23 mouse cellular contexts compared by ENCODE assay signal in genomic region chr12:9996455-9997189, GRCm38 (mm10).
DNase-seq lines count a peak whose midpoint lies in the region; ATAC-seq and TF ChIP-seq lines count a peak whose summit lies in the region.
"Had no signal": no experiment of that assay in that cellular context is flagged by ENCODE, and none has a peak within 500 bp of the region (broad histone marks: within the 10 kb centered on the region; RNA-seq: fewer than 3 reads in every experiment).

No protein-coding gene starts in this region.

- TF ChIP-seq EP300 in heart, postnatal 0 days (IDR thresholded peaks at IDR 0.05; ENCODE audit: low read depth): no peak
- no peak for TF ChIP-seq EP300 in liver, postnatal 0 days (IDR thresholded peaks at IDR 0.05; ENCODE audit: low read depth)

- no peak overlapping the region for H3K4me2 ChIP-seq in heart, postnatal 0 days (ENCODE audit: low read depth, low read length)
- H3K4me2 ChIP-seq in heart, embryonic 12.5 days: no peak overlapping the region
- H3K4me2 ChIP-seq in lung, embryonic 15.5 days: no peak overlapping the region
- H3K4me2 ChIP-seq in intestine, embryonic 15.5 days (replicated peaks): no peak overlapping the region
- H3K4me2 ChIP-seq in stomach, embryonic 15.5 days: peak overlapping the region; percentile 9; the same call in 1 of the 2 replicates
- no peak overlapping the region for H3K4me2 ChIP-seq in liver, postnatal 0 days (ENCODE audit: low read depth, low read length)
- H3K4me2 ChIP-seq: forebrain, embryonic 12.5 days; liver, embryonic 15.5 days; midbrain, embryonic 15.5 days had no signal

- no peak for TF ChIP-seq CTCF in heart, postnatal 0 days (IDR thresholded peaks at IDR 0.05; ENCODE audit: low read depth)
- TF ChIP-seq CTCF in liver, postnatal 0 days (IDR thresholded peaks at IDR 0.05; ENCODE audit: low read depth): no peak

- no peaks in the 10 kb centered on the region for H3K4me1 ChIP-seq in heart, postnatal 0 days (ENCODE audit: control insufficient read depth, insufficient read depth)
- H3K4me1 ChIP-seq in heart, embryonic 12.5 days (replicated peaks): no peaks in the 10 kb centered on the region
- peaks cover 13% of the 10 kb centered on the region for H3K4me1 ChIP-seq in lung, embryonic 15.5 days
- H3K4me1 ChIP-seq in intestine, embryonic 15.5 days (replicated peaks): no peaks in the 10 kb centered on the region; the same call in 1 of the 2 replicates
- H3K4me1 ChIP-seq in stomach, embryonic 15.5 days: 0 out of 2 replicates have a peak, but pooled peaks cover 5% of the 10 kb centered on the region
- no peaks in the 10 kb centered on the region for H3K4me1 ChIP-seq in liver, postnatal 0 days (ENCODE audit: insufficient read depth)
- H3K4me1 ChIP-seq: forebrain, embryonic 12.5 days; heart, embryonic 10.5 days; hindbrain, embryonic 10.5 days; liver, embryonic 15.5 days; megakaryocyte, embryonic 14.5 days; midbrain, embryonic 15.5 days had no signal

- no peaks in the 10 kb centered on the region for H3K27me3 ChIP-seq in heart, postnatal 0 days (ENCODE audit: control insufficient read depth, insufficient read depth, low read length)
- H3K27me3 ChIP-seq in heart, embryonic 12.5 days (replicated peaks): no peaks in the 10 kb centered on the region
- H3K27me3 ChIP-seq in lung, embryonic 15.5 days: no peaks in the 10 kb centered on the region
- no peaks in the 10 kb centered on the region for H3K27me3 ChIP-seq in intestine, embryonic 15.5 days (replicated peaks)
- H3K27me3 ChIP-seq in stomach, embryonic 15.5 days (replicated peaks): no peaks in the 10 kb centered on the region
- no peaks in the 10 kb centered on the region for H3K27me3 ChIP-seq in liver, postnatal 0 days (ENCODE audit: insufficient read depth, low read length)
- H3K27me3 ChIP-seq: forebrain, embryonic 12.5 days; liver, embryonic 15.5 days; megakaryocyte, embryonic 14.5 days; midbrain, embryonic 15.5 days had no signal

- H3K27ac ChIP-seq in heart, postnatal 0 days (ENCODE audit: low read depth): 0 out of 2 replicates have a peak overlapping the region, but pooled peaks have one; percentile 25
- no peak overlapping the region for H3K27ac ChIP-seq in heart, embryonic 12.5 days (ENCODE audit: poor library complexity, severe bottlenecking)
- peak overlapping the region; percentile 76 for H3K27ac ChIP-seq in lung, embryonic 15.5 days
- H3K27ac ChIP-seq in intestine, embryonic 15.5 days: peak overlapping the region; percentile 49
- H3K27ac ChIP-seq in stomach, embryonic 15.5 days: peak overlapping the region; percentile 84
- no peak overlapping the region for H3K27ac ChIP-seq in liver, postnatal 0 days (ENCODE audit: low read depth)
- H3K27ac ChIP-seq: forebrain, embryonic 12.5 days; heart, embryonic 10.5 days; hindbrain, embryonic 10.5 days; liver, embryonic 15.5 days; midbrain, embryonic 15.5 days had no signal

- no peak overlapping the region for H3K9ac ChIP-seq in heart, postnatal 0 days (replicated peaks; ENCODE audit: low read depth, low read length)
- no peak overlapping the region for H3K9ac ChIP-seq in heart, embryonic 12.5 days
- H3K9ac ChIP-seq in lung, embryonic 15.5 days: no peak overlapping the region
- no peak overlapping the region for H3K9ac ChIP-seq in intestine, embryonic 15.5 days
- H3K9ac ChIP-seq in stomach, embryonic 15.5 days: no peak overlapping the region
- no peak overlapping the region for H3K9ac ChIP-seq in liver, postnatal 0 days (replicated peaks)
- H3K9ac ChIP-seq: forebrain, embryonic 12.5 days; liver, embryonic 15.5 days; midbrain, embryonic 15.5 days had no signal

- no peak overlapping the region for H3K4me3 ChIP-seq in heart, postnatal 0 days (ENCODE audit: low read depth, low read length)
- no peak overlapping the region for H3K4me3 ChIP-seq in heart, embryonic 12.5 days
- no peak overlapping the region for H3K4me3 ChIP-seq in lung, embryonic 15.5 days
- no peak overlapping the region for H3K4me3 ChIP-seq in intestine, embryonic 15.5 days (replicated peaks)
- no peak overlapping the region for H3K4me3 ChIP-seq in stomach, embryonic 15.5 days (replicated peaks)
- no peak overlapping the region for H3K4me3 ChIP-seq in liver, postnatal 0 days (ENCODE audit: low read depth, low read length)
- H3K4me3 ChIP-seq: forebrain, embryonic 12.5 days; heart, embryonic 10.5 days; hindbrain, embryonic 10.5 days; liver, embryonic 15.5 days; megakaryocyte, embryonic 14.5 days; midbrain, embryonic 15.5 days had no signal

- no peaks in the 10 kb centered on the region for H3K36me3 ChIP-seq in heart, postnatal 0 days (replicated peaks; ENCODE audit: control insufficient read depth, insufficient read depth, low read length)
- H3K36me3 ChIP-seq in heart, embryonic 12.5 days: no peaks in the 10 kb centered on the region
- no peaks in the 10 kb centered on the region for H3K36me3 ChIP-seq in lung, embryonic 15.5 days
- H3K36me3 ChIP-seq in intestine, embryonic 15.5 days: no peaks in the 10 kb centered on the region
- H3K36me3 ChIP-seq in stomach, embryonic 15.5 days: no peaks in the 10 kb centered on the region
- H3K36me3 ChIP-seq in liver, postnatal 0 days (replicated peaks; ENCODE audit: insufficient read depth, low read length): no peaks in the 10 kb centered on the region
- H3K36me3 ChIP-seq: forebrain, embryonic 12.5 days; heart, embryonic 10.5 days; hindbrain, embryonic 10.5 days; liver, embryonic 15.5 days; midbrain, embryonic 15.5 days had no signal

- WGBS in heart, postnatal 0 days: 53% methylated on average over 5 of the region's 5 CpGs
- WGBS in heart, embryonic 12.5 days: 72% methylated on average over 5 of the region's 5 CpGs
- 28% methylated on average over 5 of the region's 5 CpGs for WGBS in lung, embryonic 15.5 days
- 33% methylated on average over 5 of the region's 5 CpGs for WGBS in intestine, embryonic 15.5 days
- 34% methylated on average over 5 of the region's 5 CpGs for WGBS in stomach, embryonic 15.5 days
- WGBS in liver, postnatal 0 days (ENCODE audit: insufficient replicate concordance): 66% methylated on average over 5 of the region's 5 CpGs

- no peaks in the 10 kb centered on the region for H3K9me3 ChIP-seq in heart, postnatal 0 days (replicated peaks; ENCODE audit: control insufficient read depth, low read length)
- H3K9me3 ChIP-seq in heart, embryonic 12.5 days (replicated peaks): no peaks in the 10 kb centered on the region
- H3K9me3 ChIP-seq in lung, embryonic 15.5 days: no peaks in the 10 kb centered on the region
- H3K9me3 ChIP-seq in intestine, embryonic 15.5 days: no peaks in the 10 kb centered on the region
- H3K9me3 ChIP-seq in stomach, embryonic 15.5 days: no peaks in the 10 kb centered on the region
- H3K9me3 ChIP-seq in liver, postnatal 0 days (ENCODE audit: low read length): no peaks in the 10 kb centered on the region
- H3K9me3 ChIP-seq: forebrain, embryonic 12.5 days; heart, embryonic 10.5 days; hindbrain, embryonic 10.5 days; liver, embryonic 15.5 days; megakaryocyte, embryonic 14.5 days; midbrain, embryonic 15.5 days had no signal

- ATAC-seq in heart, postnatal 0 days (ENCODE audit: insufficient read depth, low read depth): no peak
- ATAC-seq in heart, embryonic 12.5 days (ENCODE audit: insufficient number of reproducible peaks, low FRiP score): no peak
- no peak for ATAC-seq in lung, embryonic 15.5 days (ENCODE audit: borderline replicate concordance, extremely low read depth, low FRiP score, low TSS enrichment)
- peak; percentile 54 for ATAC-seq in intestine, embryonic 15.5 days
- peak; percentile 68; the same call in 1 of the 2 replicates for ATAC-seq in stomach, embryonic 15.5 days (ENCODE audit: insufficient read depth, low FRiP score, low read depth)
- ATAC-seq in liver, postnatal 0 days: no peak
- ATAC-seq: midbrain, embryonic 15.5 days had no signal

- no peak for DNase-seq in heart, postnatal 0 days (ENCODE audit: low spot score)
- DNase-seq in lung, postnatal 25 days (ENCODE audit: low spot score): no peak
- DNase-seq in frontal cortex, postnatal 36 days (ENCODE audit: low spot score in 2 of 2): no peak
- DNase-seq in liver, postnatal 0 days: no peak
- DNase-seq: adrenal gland, postnatal 10 days; cerebellum, adult 11-12 months; cerebellum, postnatal 36 days; gastrocnemius, postnatal 25 days; layer of hippocampus, postnatal 36 days; left cerebral cortex, postnatal 4 days; right cerebral cortex, adult 18-20 months; spleen, adult 18-20 months; thymus, postnatal 4 days had no signal

Comparison
In these comparisons a context has a peak if more than half of its experiments do, and no peak if none do; other contexts are left out.
1. H3K27ac ChIP-seq: peak in heart, postnatal 0 days (single experiment), lung, embryonic 15.5 days (single experiment), intestine, embryonic 15.5 days (single experiment) and stomach, embryonic 15.5 days (single experiment); none in heart, embryonic 12.5 days (single experiment) and liver, postnatal 0 days (single experiment).
2. ATAC-seq: peak in intestine, embryonic 15.5 days (single experiment) and stomach, embryonic 15.5 days (single experiment); none in heart, postnatal 0 days (single experiment), heart, embryonic 12.5 days (single experiment), lung, embryonic 15.5 days (single experiment) and liver, postnatal 0 days (single experiment).